Mouse (Mus musculus): Measurements from ENCODE around the gene Zfp607a.
"Not testable (repeated sequence)": the region's sequence is repeated elsewhere in the genome, so short reads cannot be mapped to it uniquely, and the experiment has no call there.

Gene Zfp607a

GRCm38 (mm10) chr7:27857227-27857626 lies at the start of gene Zfp607a:
Gene Zfp607a, plus strand, starts transcription at chr7:27857527.
- no peak for DNase-seq (ENCODE audit: low spot score in 2 of 2)

GRCm38 (mm10) chr7:27818526-27819110 lies 38.7 kb upstream of the Zfp607a start:
- no peak for DNase-seq (ENCODE audit: low spot score in 2 of 2)

- DNase-seq (ENCODE audit: low spot score in 2 of 2) = no peak
Measured at GRCm38 (mm10) chr7:27822611-27823010, 34.7 kb upstream of the Zfp607a start.

- no peak for DNase-seq (ENCODE audit: low spot score in 2 of 2)
Measured at GRCm38 (mm10) chr7:27834131-27834530, 23.2 kb upstream of the Zfp607a start.

GRCm38 (mm10) chr7:27837896-27838295 lies 19.4 kb upstream of the Zfp607a start:
- no peak for DNase-seq (ENCODE audit: low spot score in 2 of 2)

GRCm38 (mm10) chr7:27838323-27839249 lies 18.7 kb upstream of the Zfp607a start, which contains the start of gene Zfp59:
Gene Zfp59, plus strand, starts transcription at chr7:27838607.
- peak; percentile 89 for DNase-seq (ENCODE audit: low spot score in 2 of 2)

- no peak for DNase-seq (ENCODE audit: low spot score in 2 of 2)
Measured at GRCm38 (mm10) chr7:27839596-27839995, 17.7 kb upstream of the Zfp607a start.

GRCm38 (mm10) chr7:27840104-27840503 lies 17.2 kb upstream of the Zfp607a start:
- DNase-seq (ENCODE audit: low spot score in 2 of 2) = no peak

GRCm38 (mm10) chr7:27859301-27860251 lies 2.2 kb downstream of the Zfp607a start:
- DNase-seq (ENCODE audit: low spot score in 2 of 2) = no peak

GRCm38 (mm10) chr7:27860396-27861235 lies 3.3 kb downstream of the Zfp607a start:
- DNase-seq (ENCODE audit: low spot score in 2 of 2) = peak; percentile 47 to 57

- DNase-seq (ENCODE audit: low spot score in 2 of 2) = not testable (repeated sequence)
Measured at GRCm38 (mm10) chr7:27862578-27862977, 5.3 kb downstream of the Zfp607a start.

- no peak for DNase-seq (ENCODE audit: low spot score in 2 of 2)
Measured at GRCm38 (mm10) chr7:27881721-27882120, 24.4 kb downstream of the Zfp607a start.

- no peak for DNase-seq (ENCODE audit: low spot score in 2 of 2)
Measured at GRCm38 (mm10) chr7:27900601-27901000, 43.3 kb downstream of the Zfp607a start.

- no peak for DNase-seq (ENCODE audit: low spot score in 2 of 2)
Measured at GRCm38 (mm10) chr7:27905061-27905848, 47.9 kb downstream of the Zfp607a start.

GRCm38 (mm10) chr7:27910952-27911351 lies 53.6 kb downstream of the Zfp607a start:
- not testable (repeated sequence) for DNase-seq (ENCODE audit: low spot score in 2 of 2)

GRCm38 (mm10) chr7:27927041-27927440 lies 69.7 kb downstream of the Zfp607a start:
- DNase-seq (ENCODE audit: low spot score in 2 of 2) = not testable (repeated sequence)

GRCm38 (mm10) chr7:27928818-27929695 lies 71.7 kb downstream of the Zfp607a start, which contains the start of gene Zfp974:
Gene Zfp974, minus strand, starts transcription at chr7:27929460.
- DNase-seq (ENCODE audit: low spot score in 2 of 2) = peak; percentile 45 to 64
